Mouse (Mus musculus) midbrain, postnatal 0 days (tissue): Measurements from ENCODE around the gene Nr2f1. TPM values are rescaled to one million over a fixed set of nuclear protein-coding genes. Genes with fewer than 3 reads are reported as not detected.

Experiments
- ATAC-seq: fragments of 200-750 bp; cut with Nextera tagmentation; 2 replicates; pipeline ENCODE4 v1.8.0; 2017; ENCODE audit warnings: moderate number of reproducible peaks, mild to moderate bottlenecking, moderate TSS enrichment, moderate library complexity; ENCODE audit not compliant: low FRiP score
- DNase-seq: peaks from one replicate; pipeline ENCODE4 v3.0.0-alpha.2; 2015; ENCODE audit warnings: low spot score
- H3K27ac ChIP-seq: fragments of 300-500 bp; sonication (generic); 2 replicates; pipeline ENCODE4 v1.5.1; 2014; ENCODE audit warnings: low read depth, mild to moderate bottlenecking, low read length, mixed read lengths
- H3K27me3 ChIP-seq: fragments of 300-500 bp; sonication (generic); 2 replicates; pipeline ENCODE4 v1.6.1; 2014; ENCODE audit warnings: low read length, control low read depth, mixed read lengths; ENCODE audit not compliant: insufficient read depth
- H3K36me3 ChIP-seq: fragments of 300-500 bp; sonication (generic); 2 replicates; pipeline ENCODE4 v1.6.1; 2014; ENCODE audit warnings: low read length, control low read depth, mixed read lengths; ENCODE audit not compliant: insufficient read depth
- H3K4me1 ChIP-seq: fragments of 300-500 bp; sonication (generic); 2 replicates; pipeline ENCODE4 v1.6.1; 2014; ENCODE audit warnings: mild to moderate bottlenecking, control low read depth, antibody characterized with exemption, low read length, mixed read lengths; ENCODE audit not compliant: insufficient read depth
- H3K4me2 ChIP-seq: fragments of 300-500 bp; sonication (generic); 2 replicates; pipeline ENCODE4 v1.6.1; 2014; ENCODE audit warnings: low read depth, mild to moderate bottlenecking, low read length, mixed read lengths; ENCODE audit not compliant: poor library complexity, severe bottlenecking
- H3K4me3 ChIP-seq: fragments of 300-500 bp; sonication (generic); 2 replicates; pipeline ENCODE4 v1.5.1; 2014; ENCODE audit warnings: low read depth, mild to moderate bottlenecking, low read length, moderate library complexity
- H3K9ac ChIP-seq: fragments of 300-500 bp; sonication (generic); replicated peaks from 2 replicates; pipeline ENCODE4 v1.6.1; 2014; ENCODE audit warnings: mild to moderate bottlenecking, low read length, moderate library complexity, mixed read lengths; ENCODE audit not compliant: poor library complexity, severe bottlenecking
- H3K9me3 ChIP-seq: fragments of 300-500 bp; sonication (generic); 2 replicates; pipeline ENCODE4 v1.6.1; 2016; ENCODE audit warnings: low read length, control low read depth
- CTCF ChIP-seq: IDR thresholded peaks from 2 replicates; pipeline ENCODE4 v1.5.1; 2016; ENCODE audit warnings: antibody characterized with exemption, mild to moderate bottlenecking
- WGBS: fragments of 180-500 bp; shearing (Covaris S2); extraction: QIAGEN DNeasy Blood & Tissue Kit; methylation state at CpG from one replicate; pipeline ENCODE4 v1.1.7; 2014; 5-methylcytosine and 5-hydroxymethylcytosine counted together
- polyA plus RNA-seq: library from polyadenylated mRNA; unstranded; fragments of >200 nt; fragmentation: Nextera tagmentation; extraction: Ambion mirVana; gene quantifications from 2 replicates; pipeline ENCODE4 v1.2.1, GENCODE M21; 2015
- total RNA-seq: library from RNA; depleted of rRNA; stranded (reverse); fragments of >200 nt; gene quantifications from 2 replicates; pipeline ENCODE4 v1.2.3, GENCODE M21; 2014

The Nr2f1 gene
- total and polyA plus RNA-seq, 2 experiments from 2014 or later: 55.5 to 184 TPM

DNA sequence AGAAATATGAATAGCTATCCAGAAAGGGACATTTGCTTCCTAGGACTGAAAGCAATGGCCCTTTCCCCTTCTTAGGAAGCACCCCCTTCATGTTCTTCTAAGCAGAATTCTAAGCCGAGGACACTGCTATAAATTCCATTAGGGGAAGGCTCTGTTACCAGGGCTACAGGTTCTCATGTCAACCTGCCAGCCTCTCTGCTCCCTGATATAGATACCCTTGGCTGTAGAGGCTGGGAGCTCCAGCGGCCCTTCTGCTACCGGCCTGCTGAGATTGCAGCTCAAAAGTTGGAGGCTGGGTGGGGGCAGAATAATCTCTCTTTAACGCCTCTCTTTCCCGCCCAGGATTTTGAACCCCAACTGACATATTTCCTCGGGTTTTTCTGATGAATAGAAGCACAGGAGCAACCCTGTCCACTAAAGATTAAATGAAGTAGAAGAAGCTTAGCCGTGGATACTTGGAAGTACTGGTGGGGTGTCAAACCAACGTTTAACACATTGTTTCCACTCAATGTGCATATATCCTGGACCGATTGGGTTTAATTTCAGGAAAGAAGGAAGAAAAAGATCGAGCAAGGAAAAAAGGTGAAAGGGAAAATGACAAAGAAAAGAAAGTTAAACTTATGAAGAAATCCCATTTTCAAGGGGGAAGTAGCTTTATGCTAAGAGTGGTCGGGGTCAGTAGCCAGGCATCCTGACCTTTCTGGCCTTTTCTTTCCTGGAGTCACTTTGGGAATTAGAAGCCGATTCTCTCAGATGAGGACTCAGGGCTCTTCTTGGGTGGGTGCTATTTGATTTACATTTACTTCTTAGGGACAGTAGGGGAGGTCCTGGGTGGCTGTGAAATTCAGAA is 8.5 kb upstream of the Nr2f1 start:
- H3K36me3 ChIP-seq: no peaks in the 10 kb centered on the region
- H3K27ac ChIP-seq: peak overlapping the region; percentile 38; the same call in 1 of the 2 replicates
- peak overlapping the region; percentile 36 for H3K4me2 ChIP-seq
- H3K27me3 ChIP-seq: 0 out of 2 replicates have a peak, but pooled peaks cover 4% of the 10 kb centered on the region
- peak overlapping the region; percentile 33; the same call in 1 of the 2 replicates for H3K9ac ChIP-seq
- DNase-seq (peak; percentile 82), ATAC-seq (no peak)
- H3K4me1 ChIP-seq: peaks cover 3% of the 10 kb centered on the region; the same call in 1 of the 2 replicates
- no peak for TF ChIP-seq CTCF
- no peaks in the 10 kb centered on the region for H3K9me3 ChIP-seq
- H3K4me3 ChIP-seq: no peak overlapping the region
- WGBS: 27% methylated on average over 12 of the region's 12 CpGs

DNA sequence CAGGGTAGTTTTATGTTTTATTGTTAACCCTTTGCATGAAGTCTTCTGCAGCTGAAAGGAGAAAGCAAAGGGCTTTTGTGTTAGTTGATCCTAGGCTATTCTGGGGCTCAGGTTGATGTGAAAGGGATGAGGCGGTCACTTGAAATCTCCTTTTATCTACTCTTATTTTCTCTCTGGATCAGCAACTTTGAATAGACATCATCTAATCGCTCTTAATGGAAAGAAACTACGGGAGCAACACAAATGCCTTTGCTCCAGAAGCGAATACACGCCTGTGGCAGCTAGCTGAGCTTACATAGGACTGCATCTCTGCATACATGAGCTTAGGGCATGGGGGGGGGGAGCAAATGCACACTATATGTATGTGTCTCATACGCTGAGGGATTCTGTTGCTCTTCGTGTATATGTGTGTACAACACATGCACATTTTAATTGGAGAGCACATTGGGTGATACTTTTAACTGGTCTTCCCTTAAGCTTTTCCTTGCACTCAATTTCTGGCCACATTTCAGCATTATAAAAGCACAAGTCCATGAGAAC is 7.4 kb upstream of the Nr2f1 start:
- no peak overlapping the region for H3K27ac ChIP-seq
- TF ChIP-seq CTCF: no peak
- H3K4me2 ChIP-seq: peak overlapping the region; percentile 36
- H3K4me3 ChIP-seq: no peak overlapping the region
- DNase-seq (no peak), ATAC-seq (no peak)
- no peaks in the 10 kb centered on the region for H3K9me3 ChIP-seq
- 35% methylated on average over 7 of the region's 7 CpGs for WGBS
- no peaks in the 10 kb centered on the region for H3K27me3 ChIP-seq
- peaks cover 3% of the 10 kb centered on the region; the same call in 1 of the 2 replicates for H3K4me1 ChIP-seq
- no peak overlapping the region for H3K9ac ChIP-seq
- H3K36me3 ChIP-seq: no peaks in the 10 kb centered on the region

- H3K4me2 ChIP-seq: 0 out of 2 replicates have a peak overlapping the region, but pooled peaks have one; percentile 83
- H3K4me3 ChIP-seq: no peak overlapping the region
- DNase-seq: no peak
- no peak for TF ChIP-seq CTCF
- no peak overlapping the region for H3K9ac ChIP-seq
- ATAC-seq: no peak
- H3K4me1 ChIP-seq: peaks cover 3% of the 10 kb centered on the region; the same call in 1 of the 2 replicates
- H3K9me3 ChIP-seq: no peaks in the 10 kb centered on the region
- H3K27me3 ChIP-seq: no peaks in the 10 kb centered on the region
- H3K36me3 ChIP-seq: no peaks in the 10 kb centered on the region
- H3K27ac ChIP-seq: no peak overlapping the region; the same call in 1 of the 2 replicates
These were observed 5.9 kb upstream of the Nr2f1 start for GRCm38 (mm10) chr13:78205426-78205825.

GRCm38 (mm10) chr13:78203348-78204061 is 3.9 kb upstream of the Nr2f1 start:
- Histone ChIP-seq H3K4me1 (peaks cover 3% of the 10 kb centered on the region; the same call in 1 of the 2 replicates), H3K4me2 (peak overlapping the region; percentile 83), H3K36me3 (no peaks in the 10 kb centered on the region), H3K27me3 (no peaks in the 10 kb centered on the region), H3K27ac (peak overlapping the region; percentile 92), H3K4me3 (peak overlapping the region; percentile 87), H3K9ac (peak overlapping the region; percentile 84), H3K9me3 (no peaks in the 10 kb centered on the region)
- TF ChIP-seq CTCF: peak; percentile 70
- ATAC-seq: peak; percentile 48
- under 1% methylated on average over 34 of the region's 37 CpGs for WGBS
- DNase-seq: peak; percentile 84

DNA sequence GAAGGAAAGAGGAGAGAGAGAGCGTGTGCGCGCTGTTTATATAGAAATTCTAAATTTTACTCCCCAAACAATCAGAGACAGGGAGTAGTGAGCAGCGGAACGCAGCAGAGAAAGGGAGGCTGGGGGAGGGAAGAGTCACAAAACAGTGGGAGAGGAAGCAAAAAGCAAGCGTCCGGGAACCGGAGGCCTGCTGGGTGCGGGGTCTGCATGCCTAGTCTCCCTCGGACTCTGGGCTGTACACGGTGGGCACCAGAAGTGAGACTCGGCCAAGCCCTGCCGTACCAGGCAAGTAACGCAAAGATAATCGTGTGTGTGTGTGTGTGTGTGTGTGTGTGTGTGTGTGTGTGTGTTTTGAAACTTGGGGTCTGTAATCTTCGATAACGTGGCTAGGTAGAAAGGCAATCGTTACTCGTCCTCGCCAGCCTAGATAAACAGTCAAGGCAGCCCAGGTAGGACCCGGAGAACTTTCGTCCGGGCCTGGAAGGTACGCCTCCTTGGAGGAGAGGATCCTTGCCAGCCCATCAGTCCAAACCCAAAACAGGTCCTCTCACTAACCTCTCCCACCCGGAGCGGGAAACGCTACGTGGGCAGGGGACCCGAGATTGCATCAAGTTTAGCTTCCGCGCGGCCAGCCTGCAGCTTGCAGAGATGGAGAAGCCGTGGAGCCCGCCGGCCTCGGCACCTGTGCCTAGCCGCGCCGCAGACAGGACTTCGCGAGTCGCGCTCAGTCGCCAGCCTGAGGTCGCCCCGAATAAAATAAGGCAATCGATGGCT is 3.2 kb upstream of the Nr2f1 start:
- no peaks in the 10 kb centered on the region for H3K36me3 ChIP-seq
- peak overlapping the region; percentile 92 for H3K27ac ChIP-seq
- DNase-seq (peak; percentile 55), ATAC-seq (peak; percentile 3)
- peak overlapping the region; percentile 87 for H3K4me3 ChIP-seq
- H3K27me3 ChIP-seq: no peaks in the 10 kb centered on the region
- H3K4me2 ChIP-seq: peak overlapping the region; percentile 83
- peak overlapping the region; percentile 84 for H3K9ac ChIP-seq
- WGBS: under 1% methylated on average over 47 of the region's 47 CpGs
- no peaks in the 10 kb centered on the region for H3K9me3 ChIP-seq
- H3K4me1 ChIP-seq: peaks cover 3% of the 10 kb centered on the region; the same call in 1 of the 2 replicates
- TF ChIP-seq CTCF: no peak
